Mouse (Mus musculus) urinary bladder, adult 2 months (tissue): ENCODE results near the gene Hmgb1. TPM values are rescaled to one million over a fixed set of nuclear protein-coding genes. Genes with fewer than 3 reads are reported as not detected.

Experiments used
- DNase-seq: peaks from one replicate; pipeline ENCODE4 v3.0.0; 2022; ENCODE audit warnings: low spot score
- polyA plus RNA-seq: library from polyadenylated mRNA; depleted of rRNA; stranded (reverse); fragments of >200 nt; gene quantifications from 2 replicates; pipeline ENCODE4 v1.2.3, GENCODE M21; 2012

The Hmgb1 gene
- polyA plus RNA-seq, 1 experiment: 230 TPM

DNA sequence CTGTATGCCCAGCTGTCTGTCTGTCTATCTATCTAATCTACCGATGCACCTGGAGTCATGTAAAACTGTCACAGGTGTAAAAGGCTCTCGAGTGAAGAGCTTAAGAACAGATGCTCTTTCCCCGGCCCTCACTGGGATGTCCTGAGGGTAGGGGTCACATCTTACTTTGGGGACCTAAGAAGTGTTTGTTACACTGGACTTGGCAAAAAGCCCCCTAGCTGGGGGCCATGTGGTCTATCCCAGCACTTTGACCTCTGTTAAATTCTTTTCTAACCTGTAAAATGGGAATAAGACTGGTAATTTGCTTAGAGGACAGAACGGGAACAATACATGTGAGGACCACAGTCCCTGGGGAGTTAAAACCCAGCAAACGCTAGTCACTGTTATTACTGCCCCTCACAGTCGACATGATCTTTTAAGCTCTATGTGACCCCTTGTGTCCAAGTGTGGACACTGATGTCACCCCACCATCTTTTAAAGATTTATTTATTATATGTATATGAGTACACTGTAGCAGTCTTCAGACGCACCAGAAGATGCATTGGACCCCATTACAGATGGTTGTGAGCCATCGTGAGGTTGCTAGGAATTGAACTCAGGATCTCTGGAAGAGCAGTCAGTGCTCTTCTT is 80.1 kb downstream of the Hmgb1 start:
- no peak for DNase-seq

DNA sequence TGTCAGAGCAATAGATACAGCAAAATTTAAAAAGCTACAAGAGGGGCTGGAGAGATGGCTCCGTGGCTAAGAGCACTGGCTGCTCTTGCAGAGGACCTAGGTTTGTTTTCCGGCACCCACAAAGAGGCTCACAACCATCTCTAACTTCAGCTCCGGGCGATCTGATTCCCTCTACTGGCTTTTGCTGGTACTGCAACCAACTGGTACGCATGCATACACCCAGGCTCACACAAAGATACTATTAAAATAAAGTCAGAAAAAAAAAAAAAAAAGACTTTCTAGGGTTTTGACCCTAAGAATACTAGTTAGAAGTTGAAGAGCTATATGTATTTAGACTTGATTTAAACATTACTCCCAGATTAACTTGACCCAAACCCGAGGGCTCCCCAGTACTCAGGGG is 82.4 kb downstream of the Hmgb1 start:
- DNase-seq: no peak

- DNase-seq: no peak
Observed at GRCm38 (mm10) chr5:149100091-149100490, 84.2 kb downstream of the Hmgb1 start.

DNA sequence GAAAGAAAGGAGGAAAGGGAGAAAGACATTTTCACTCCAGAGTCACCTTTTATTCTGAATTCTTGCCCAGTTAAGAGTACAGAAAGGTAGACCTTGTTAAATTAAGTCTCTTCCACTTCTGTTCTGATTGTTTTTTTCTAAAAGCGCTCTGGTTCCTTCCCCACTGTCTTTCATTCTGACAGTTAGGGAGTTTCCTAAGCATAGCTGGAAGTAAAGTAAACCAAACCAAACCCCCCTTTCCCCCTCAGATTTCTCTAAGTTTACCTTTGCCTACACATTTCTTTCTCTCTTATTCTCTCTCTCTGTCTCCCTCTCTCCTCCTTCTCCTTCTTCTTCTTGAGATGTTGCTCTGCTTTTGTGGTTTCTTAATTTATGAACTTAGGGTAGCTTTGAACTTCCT is 85.3 kb downstream of the Hmgb1 start:
- no peak for DNase-seq

DNA sequence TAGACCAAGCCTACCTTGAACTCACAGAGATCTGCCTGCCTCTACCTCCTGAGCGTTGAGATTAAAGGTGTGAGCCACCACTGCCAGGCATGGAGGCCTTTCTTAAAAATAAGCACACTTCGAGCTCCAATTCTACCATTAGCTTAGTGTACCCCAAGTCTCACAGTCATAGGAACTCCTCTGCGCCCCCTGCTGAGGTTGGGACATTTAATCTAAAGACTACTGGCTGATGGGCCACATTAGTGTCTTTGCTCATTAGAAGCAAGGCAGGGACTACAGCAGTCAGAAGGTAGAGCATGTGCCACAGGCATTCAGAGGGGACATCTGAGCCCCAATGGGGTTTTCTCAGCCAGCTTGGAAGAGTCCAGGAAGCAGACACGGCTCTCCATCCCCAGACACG is 86.4 kb downstream of the Hmgb1 start:
- DNase-seq: no peak

DNA sequence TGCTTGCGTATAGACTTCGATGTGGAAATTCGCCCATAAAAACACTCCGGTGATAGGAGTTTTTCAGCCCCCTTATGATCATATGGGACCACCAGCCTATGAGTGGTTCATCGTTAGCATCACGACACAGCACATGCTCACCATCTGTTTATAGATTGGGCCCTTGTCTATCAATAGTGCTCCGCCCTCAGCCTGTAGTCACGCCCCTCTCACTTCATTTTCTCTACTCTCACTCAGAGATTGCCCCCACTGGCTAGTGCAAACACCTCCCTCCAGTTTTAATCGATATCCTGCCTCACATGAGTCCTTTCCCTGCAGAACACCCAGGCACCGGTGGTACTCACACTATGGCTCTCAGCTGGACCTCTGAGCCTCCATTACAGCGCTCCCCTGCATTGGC is 88.0 kb downstream of the Hmgb1 start:
- no peak for DNase-seq

- no peak for DNase-seq
Observed at GRCm38 (mm10) chr5:149092926-149093325, 91.4 kb downstream of the Hmgb1 start.

- DNase-seq: no peak
Observed at GRCm38 (mm10) chr5:149092526-149092925, 91.8 kb downstream of the Hmgb1 start.

DNA sequence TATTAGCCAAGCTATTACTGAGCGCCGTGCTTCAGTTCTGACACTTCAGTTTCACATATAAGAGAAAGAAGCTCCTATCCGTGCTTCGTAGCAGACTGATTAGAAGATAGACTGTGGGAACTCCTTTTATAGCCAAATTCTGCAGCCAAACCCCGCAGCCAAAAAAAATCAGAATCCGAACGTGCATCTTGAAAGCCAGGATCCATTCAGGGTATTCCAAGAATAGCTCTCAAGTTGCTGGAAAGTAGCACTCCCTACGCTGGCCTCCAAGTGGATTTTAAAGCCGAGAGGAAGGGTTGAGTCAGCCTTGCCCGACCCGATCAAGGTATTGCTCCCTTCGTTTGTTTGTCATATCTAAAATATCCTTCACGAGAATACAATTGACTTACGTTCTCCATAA is 93.0 kb downstream of the Hmgb1 start:
- no peak for DNase-seq

DNA sequence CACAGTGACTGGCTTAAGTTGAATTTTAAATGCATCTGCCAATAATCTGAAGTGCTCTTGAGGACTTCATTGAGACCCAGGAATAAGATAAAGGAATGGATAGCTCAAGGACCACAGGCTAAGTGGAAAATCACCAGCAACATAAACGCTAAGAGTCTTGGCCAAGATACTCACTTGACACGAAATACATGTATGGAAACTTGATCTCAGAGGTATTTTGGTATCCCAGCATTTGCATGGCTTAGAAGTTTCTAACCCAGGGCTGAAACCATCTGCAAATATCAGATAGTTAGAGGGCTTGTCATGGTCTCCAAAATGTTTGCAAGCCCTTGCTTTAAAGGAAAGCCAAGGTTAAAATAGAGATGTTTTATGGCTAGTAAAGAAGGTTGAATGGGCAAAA is 94.4 kb downstream of the Hmgb1 start:
- DNase-seq: no peak

DNA sequence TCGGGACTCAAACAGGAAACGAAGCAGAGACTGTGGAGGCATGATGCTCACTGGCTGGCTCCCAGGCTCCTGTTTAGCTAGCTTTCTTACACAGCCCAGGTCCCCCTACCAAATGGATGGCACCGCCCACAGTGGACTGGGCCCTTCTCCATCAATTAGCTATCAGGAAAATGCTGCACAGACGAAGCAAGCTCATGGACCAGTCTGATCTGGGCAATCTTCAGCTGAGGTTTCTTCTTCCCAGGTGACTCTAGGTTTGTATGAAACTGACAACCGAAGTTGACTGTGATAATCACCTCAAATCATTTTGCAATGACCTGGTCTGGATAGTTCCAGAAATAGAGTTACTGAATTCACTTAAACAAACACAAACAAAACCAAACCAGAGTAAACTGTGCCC is 94.8 kb downstream of the Hmgb1 start:
- DNase-seq: no peak

DNA sequence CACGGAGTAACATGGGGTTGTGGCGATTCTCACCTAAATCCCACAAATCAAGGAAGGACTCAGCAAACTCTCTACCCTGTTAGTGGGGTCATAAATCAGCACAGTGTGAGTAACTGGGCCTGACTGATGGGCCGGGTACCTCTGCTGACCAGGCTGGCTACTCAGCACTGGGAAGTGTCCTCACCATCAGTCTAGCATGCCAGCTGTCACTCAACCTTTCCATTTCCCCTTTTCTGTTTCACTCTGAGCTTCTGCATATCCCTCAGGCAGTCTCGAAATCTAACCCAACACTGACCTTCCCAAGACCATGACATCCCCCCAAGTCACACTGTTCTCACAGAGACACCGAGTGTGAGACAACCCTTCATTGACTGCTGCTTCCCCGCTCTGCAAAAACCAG is 95.4 kb downstream of the Hmgb1 start:
- DNase-seq: no peak

DNA sequence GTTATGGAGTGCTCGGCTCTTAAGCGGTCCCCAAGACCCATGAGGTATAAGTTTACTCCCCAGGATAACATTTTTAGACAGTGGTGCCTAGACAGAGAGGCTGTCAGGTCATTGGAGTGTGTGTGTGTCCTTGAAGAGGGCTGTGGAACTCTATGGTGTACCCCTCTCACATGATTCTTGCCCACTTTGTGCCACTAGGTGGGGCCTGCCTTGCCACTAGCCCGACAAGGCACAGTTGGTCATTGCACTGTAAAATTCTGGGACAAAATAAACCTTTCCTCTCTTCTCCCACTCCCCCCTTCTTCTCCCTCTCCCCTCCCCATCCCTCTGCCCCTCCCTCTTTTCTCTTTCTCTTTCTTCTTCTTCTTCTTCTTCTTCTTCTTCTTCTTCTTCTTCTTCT is 96.1 kb downstream of the Hmgb1 start:
- no peak for DNase-seq

DNA sequence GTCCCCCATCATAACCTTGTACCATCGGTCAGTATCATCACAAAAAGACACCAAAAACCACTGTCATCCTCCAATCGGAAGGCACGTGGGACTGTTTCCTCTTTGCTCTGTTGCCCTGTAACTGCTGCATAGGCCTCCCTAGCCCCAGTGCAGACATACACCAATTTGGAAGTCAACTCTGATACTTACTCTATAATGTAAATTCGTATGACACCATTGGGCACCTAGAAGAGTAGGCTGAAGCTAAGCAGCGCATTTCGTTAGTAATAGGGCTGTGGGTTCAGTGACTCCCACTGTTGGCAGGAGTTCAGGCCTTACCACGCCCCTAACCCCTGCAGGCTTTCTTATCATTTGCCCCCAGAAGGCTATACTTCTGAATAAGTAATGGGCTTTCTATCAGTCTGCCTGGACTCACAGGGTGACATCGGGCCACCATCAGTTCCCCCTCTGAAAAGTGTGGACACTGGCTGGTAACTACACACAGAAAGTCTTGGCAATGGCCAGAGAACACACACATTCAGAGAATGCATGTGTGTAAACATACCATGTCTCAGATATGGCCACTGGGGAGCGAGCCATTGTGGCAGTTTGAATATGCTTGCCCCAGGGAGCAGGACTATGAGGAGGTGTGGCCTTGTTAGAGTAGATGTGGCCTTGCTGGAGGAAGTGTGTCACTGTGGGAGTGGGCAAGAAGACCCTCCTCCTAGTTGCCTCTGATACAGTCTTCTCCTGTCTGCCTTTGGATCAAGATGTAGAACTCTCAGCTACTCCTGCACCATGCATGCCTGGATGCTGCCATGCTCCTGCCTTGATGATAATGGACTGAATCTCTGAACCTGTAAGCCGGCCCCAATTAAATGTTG is 97.7 kb downstream of the Hmgb1 start:
- no peak for DNase-seq

- DNase-seq: no peak
Observed at GRCm38 (mm10) chr5:149080466-149080865, 103.8 kb downstream of the Hmgb1 start.

DNA sequence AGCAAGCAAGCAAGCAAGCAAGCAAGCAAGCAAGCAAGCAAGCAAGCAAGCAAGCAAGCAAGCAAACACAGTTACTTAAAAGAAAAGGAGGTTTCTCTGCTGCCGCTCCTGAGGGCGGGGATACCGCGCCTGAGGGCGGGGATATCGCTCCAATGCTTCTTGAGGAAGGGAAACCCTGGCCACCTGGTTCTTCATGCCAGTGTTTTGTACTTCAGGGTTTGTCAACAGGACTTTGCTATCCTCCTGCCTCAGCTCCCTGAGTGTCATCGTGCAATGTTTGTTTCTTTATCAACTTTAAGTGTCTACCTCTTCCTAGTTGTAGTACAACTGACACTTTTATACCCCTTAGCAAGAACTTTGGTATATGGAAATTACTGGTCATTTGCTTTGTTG is 104.5 kb downstream of the Hmgb1 start:
- DNase-seq: no peak

DNA sequence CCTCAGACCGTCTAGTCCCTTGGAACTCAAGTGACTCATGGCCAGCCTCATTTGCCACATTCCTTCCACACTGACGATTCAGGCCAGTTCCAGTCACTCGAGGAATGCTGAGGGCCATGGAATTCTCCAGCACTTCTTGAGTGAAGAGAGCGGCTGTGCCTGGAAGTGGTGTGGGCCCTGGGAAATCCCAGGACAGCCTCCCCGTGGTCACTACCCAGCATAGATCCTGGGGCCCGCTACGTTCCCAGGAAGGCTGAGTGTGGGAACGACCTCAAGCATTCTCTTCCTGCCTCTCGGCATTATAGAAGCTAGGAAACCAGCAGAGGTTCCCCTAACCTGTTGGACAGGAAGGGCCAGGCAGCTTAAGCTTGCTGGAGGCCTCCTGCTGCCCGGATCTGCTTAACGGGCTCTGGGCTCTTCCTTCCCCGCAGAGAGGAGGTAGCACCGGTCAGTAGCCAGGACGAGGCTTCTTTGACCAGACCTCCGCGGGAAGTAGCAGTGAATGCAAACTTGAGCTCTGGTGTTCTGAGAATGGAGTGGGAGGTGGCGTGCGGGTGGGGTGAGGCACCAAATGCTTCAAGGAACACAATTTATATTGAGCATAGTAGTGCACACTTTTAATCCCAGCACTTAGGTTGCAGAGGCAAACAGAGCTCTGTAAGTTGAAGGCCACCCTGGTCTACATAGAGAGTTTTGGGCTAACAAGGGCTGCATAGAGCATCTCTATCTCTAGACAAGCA is 105.1 kb downstream of the Hmgb1 start:
- DNase-seq: peak; percentile 42

- DNase-seq: no peak
Observed at GRCm38 (mm10) chr5:149077136-149077535, 107.2 kb downstream of the Hmgb1 start.

GRCm38 (mm10) chr5:149071546-149071945 is 112.7 kb downstream of the Hmgb1 start:
- no peak for DNase-seq

DNA sequence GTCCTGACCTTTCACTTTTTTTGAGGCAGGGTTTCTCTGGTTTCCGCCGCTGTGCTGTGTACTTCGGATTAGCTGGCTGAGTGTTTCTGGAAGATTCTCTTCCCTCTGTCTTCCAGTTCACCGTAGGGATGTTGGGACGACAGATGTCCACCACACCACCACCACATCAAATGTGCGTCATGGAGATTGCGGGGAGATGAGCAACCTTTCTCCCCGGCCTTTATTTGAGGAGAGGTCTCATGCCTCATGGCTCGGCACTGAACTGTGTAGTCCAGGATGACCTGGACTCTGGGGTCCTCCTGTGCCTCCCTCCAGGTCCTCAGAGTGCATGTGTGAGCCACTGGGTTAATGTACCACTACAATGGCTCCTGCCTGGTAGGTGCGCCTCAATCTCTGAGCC is 115.5 kb downstream of the Hmgb1 start:
- DNase-seq: no peak

- DNase-seq: no peak
Observed at GRCm38 (mm10) chr5:149068247-149068740, 116.0 kb downstream of the Hmgb1 start.

- DNase-seq: no peak
Observed at GRCm38 (mm10) chr5:149067501-149067961, 116.8 kb downstream of the Hmgb1 start.
